Mouse (Mus musculus) bone marrow, adult 2 months (tissue): ENCODE measurements around the gene Glrx5.

ENCODE experiments used
- CTCF ChIP-seq: fragments of 200-500 bp; IDR thresholded peaks from 2 replicates; pipeline ENCODE4 v1.5.1; 2011; ENCODE audit warnings: low read length, control low read depth; ENCODE audit not compliant: control insufficient read depth, insufficient read depth
- POLR2A ChIP-seq: fragments of 200-500 bp; IDR thresholded peaks from 2 replicates; pipeline ENCODE4 v1.6.1; 2011; ENCODE audit warnings: low read depth, mild to moderate bottlenecking, control low read depth, low read length, borderline replicate concordance; ENCODE audit not compliant: control insufficient read depth

DNA sequence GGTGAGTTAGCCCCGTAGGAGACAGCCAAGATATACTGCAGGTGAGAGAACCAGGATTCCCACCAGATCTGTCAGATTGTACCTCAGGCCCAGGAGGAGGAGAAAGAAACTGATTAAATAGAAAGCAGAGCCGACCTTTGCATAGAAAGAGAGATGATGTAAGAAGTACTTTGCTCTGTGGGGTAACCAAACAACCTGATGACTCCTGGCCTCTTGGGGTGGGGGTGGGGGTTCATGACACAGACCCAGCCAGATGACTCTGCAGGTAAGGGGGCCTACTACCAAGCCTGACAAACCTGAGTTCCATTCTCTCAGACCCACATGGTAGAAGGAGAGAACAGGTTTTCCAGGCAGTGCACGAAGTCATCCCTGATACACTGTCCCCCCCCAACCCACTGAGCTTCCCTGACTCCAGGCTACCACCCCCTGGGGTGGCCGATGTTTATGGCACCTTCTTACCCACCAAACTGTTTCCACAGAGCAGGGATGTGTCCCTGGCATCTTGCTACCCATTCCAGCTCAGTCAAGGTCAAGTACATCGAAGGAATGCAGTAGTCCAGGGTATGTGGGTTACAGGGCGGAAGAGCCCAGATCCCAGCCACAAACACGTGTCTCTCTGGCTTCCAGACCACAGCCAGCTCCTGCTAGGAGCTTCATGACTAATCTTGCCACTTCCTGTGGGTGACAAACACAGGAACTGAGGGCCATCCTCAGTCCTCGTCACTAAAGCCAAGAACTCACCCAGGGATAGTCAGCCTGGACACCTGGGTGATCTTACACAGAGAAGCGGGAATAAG lies 31.8 kb upstream of the Glrx5 start:
- TF ChIP-seq CTCF (no peak), POLR2A (no peak)
